Mouse (Mus musculus): ENCODE results near the gene Avil. TPM values are rescaled to one million over a fixed set of nuclear protein-coding genes. Genes with fewer than 3 reads are reported as not detected.

Avil gene
- total and polyA plus RNA-seq, 3 experiments, result 2.7 to 20.0 (median 8.2) TPM

DNA sequence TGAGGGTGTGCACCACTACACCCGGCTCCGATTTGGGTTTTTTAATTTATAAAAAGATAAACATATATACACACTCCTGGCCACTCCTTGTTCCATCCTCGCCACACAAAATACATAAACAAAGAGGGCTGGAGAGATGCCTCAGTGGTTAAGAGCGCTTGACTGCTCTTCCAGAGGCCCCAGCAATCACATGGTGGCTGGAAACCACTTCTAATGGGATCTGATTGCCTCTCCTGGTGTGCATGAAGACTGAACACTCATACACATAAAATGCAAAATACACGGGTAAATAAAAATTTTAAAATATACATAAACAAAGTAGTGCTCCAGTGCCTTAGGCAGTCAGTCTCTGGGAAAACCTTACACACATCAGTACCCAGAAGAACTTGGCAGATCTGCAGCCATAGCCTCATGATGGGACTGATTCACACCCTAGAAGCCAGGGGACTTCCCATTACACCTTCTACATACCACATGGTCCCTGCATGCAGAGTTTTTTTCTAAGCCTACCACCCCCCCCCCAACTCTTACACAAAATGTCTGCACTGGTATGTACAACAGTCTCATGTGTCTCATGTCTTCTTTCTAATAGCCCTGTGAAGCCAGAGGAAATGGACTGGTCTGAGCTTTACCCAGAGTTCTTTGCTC is 42.1 kb downstream of the Avil start (continued):
- TF ChIP-seq MEF2A (IDR thresholded peaks at IDR 0.05; ENCODE audit: borderline replicate concordance, low read depth, low read length), result 0 out of 2 replicates have a peak, but pooled peaks have one; percentile 17
- peak; percentile 40; the same call in 1 of the 2 replicates for TF ChIP-seq HCFC1 (IDR thresholded peaks at IDR 0.05; ENCODE audit: low read depth, low read length)
- TF ChIP-seq ZNF384 (IDR thresholded peaks at IDR 0.05; ENCODE audit: low read depth, low read length), result peak; percentile 83
- TF ChIP-seq NRF1 (IDR thresholded peaks at IDR 0.05; ENCODE audit: low read depth, low read length), result no peak
- no peak for TF ChIP-seq EP300 (IDR thresholded peaks at IDR 0.05; ENCODE audit: low read length)
- no peak for TF ChIP-seq NELFE (IDR thresholded peaks at IDR 0.05; ENCODE audit: low read depth, low read length)
- no peak; the same call in 1 of the 2 replicates for TF ChIP-seq USF2 (conservative IDR thresholded peaks at IDR 0.05; ENCODE audit: low read depth, low read length)

DNA sequence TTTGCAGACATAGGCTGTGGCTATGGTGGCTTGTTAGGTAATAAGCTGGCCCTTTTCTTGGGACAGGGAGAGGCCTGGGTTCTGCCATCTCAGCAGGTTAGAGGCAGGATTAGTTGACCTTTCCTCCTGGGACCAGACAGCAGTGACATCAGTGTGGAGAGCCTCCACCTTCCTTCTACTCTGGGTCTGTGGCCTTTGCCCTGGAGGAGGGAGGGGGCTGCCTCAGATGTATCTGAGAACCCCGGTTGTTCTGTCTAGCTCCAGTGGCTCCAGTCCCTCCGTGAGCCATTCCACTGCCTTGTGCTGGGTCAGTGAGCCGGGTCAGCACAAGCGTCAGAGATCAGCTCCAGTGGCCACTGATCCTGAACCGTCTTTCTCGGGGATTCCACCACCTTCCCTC is 42.7 kb downstream of the Avil start:
- Histone ChIP-seq H3K79me2 (replicated peaks; ENCODE audit: control insufficient read depth, extremely low read depth, insufficient read depth, poor library complexity, severe bottlenecking) (peaks cover 5% of the 10 kb centered on the region; the same call in 1 of the 2 replicates), H3K27ac (ENCODE audit: insufficient read depth, low read depth) (peak overlapping the region; percentile 11; the same call in 1 of the 2 replicates), H3K9ac (ENCODE audit: insufficient read depth, low read depth) (peak overlapping the region; percentile 45; the same call in 1 of the 2 replicates), H3K4me1 (ENCODE audit: control insufficient read depth in 1 of 2, insufficient read depth in 2 of 2) (peaks cover 14 to 39% of the 10 kb centered on the region in 2 experiments), H3K9me3 (replicated peaks; ENCODE audit: low read length) (no peaks in the 10 kb centered on the region), H3K4me3 (replicated peaks in 1 of 3; ENCODE audit: low read depth in 2 of 3, low read length in 2 of 3, poor library complexity in 1 of 3) (peak overlapping the region in 1 of 3 experiments; percentile 74), H3K4me2 (ENCODE audit: insufficient read depth, low read depth, poor library complexity, severe bottlenecking) (peak overlapping the region; percentile 94; the same call in 1 of the 2 replicates), H3K36me3 (replicated peaks in 1 of 2; ENCODE audit: control insufficient read depth in 1 of 2, insufficient read depth in 1 of 2, low read length in 1 of 2) (peaks cover 16 to 54% of the 10 kb centered on the region in 2 experiments), H3K27me3 (replicated peaks) (no peaks in the 10 kb centered on the region)
- DNase-seq (ENCODE audit: extremely low read depth), result no peak
- TF ChIP-seq USF2 (conservative IDR thresholded peaks at IDR 0.05; ENCODE audit: low read depth, low read length), result no peak
- TF ChIP-seq MAFK (IDR thresholded peaks at IDR 0.05; ENCODE audit: insufficient replicate concordance, low read length), result peak; percentile 33; the same call in 1 of the 2 replicates
- TF ChIP-seq TCF12 (IDR thresholded peaks at IDR 0.05; ENCODE audit: low read depth, low read length), result peak; percentile 2; the same call in 1 of the 2 replicates
- dilution Hi-C loops (cut with MboI; ENCODE audit: extremely low pct_ligation_motif_present, extremely low pct_unique_long_range_greater_than_20kb, low sequenced_read_pairs) (no loop called here), in situ Hi-C loops (cut with MboI; ENCODE audit: low pct_ligation_motif_present, low pct_unique_long_range_greater_than_20kb, low sequenced_read_pairs) (no loop called here)

DNA sequence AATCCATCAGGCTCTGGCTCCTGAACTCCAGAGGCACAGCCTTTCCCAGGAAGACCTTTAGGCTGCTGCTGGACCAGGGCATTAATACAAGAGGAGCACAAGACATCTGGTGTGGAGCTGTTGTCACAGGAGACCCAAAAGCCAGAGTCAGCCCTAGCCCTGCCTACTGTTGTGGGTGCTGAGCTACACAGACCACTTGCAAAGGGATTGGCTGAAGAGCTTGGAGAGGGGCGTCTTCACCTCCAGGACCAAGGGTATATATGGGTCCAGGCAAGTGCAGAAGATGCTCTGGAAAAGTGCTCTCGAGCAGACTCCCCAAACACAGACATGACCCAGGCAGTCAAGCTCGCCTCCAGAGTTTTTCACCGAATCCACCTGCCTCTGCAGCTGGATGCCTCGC is 47.4 kb downstream of the Avil start, which contains the start of gene Cyp27b1:
Gene Cyp27b1, plus strand, starts transcription at position 297 of the 400 bp plus-strand sequence.
- in situ Hi-C loops (cut with MboI; ENCODE audit: low pct_ligation_motif_present, low pct_unique_long_range_greater_than_20kb, low sequenced_read_pairs), result no loop called here
- Histone ChIP-seq H3K9ac (ENCODE audit: insufficient read depth, low read depth) (no peak within 1 kb of the TSS), H3K9me3 (replicated peaks; ENCODE audit: low read length) (no peaks in the 10 kb centered on the region), H3K36me3 (replicated peaks in 1 of 2; ENCODE audit: control insufficient read depth in 1 of 2, insufficient read depth in 1 of 2, low read length in 1 of 2) (peaks cover 16 to 53% of the 10 kb centered on the region in 2 experiments), H3K27me3 (replicated peaks) (no peaks in the 10 kb centered on the region), H3K4me2 (ENCODE audit: insufficient read depth, low read depth, poor library complexity, severe bottlenecking) (no peak within 1 kb of the TSS), H3K4me3 (replicated peaks in 1 of 3; ENCODE audit: low read depth in 2 of 3, low read length in 2 of 3, poor library complexity in 1 of 3) (no peak within 1 kb of the TSS), H3K4me1 (ENCODE audit: control insufficient read depth in 1 of 2, insufficient read depth in 2 of 2) (peaks cover 6 to 18% of the 10 kb centered on the region in 2 experiments; a peak in 2 of 4 replicates), H3K27ac (ENCODE audit: insufficient read depth, low read depth) (no peak within 1 kb of the TSS), H3K79me2 (replicated peaks; ENCODE audit: control insufficient read depth, extremely low read depth, insufficient read depth, poor library complexity, severe bottlenecking) (no peaks in the 10 kb centered on the region; the same call in 1 of the 2 replicates)
- no peak for DNase-seq (ENCODE audit: extremely low read depth)
- TF ChIP-seq HCFC1 (IDR thresholded peaks at IDR 0.05; ENCODE audit: low read depth, low read length), result no peak
- 0 out of 2 replicates have a peak, but pooled peaks have one; percentile 22 for TF ChIP-seq POLR2AphosphoS2 (IDR thresholded peaks at IDR 0.05; ENCODE audit: low read depth, low read length)
- dilution Hi-C loops (cut with MboI; ENCODE audit: extremely low pct_ligation_motif_present, extremely low pct_unique_long_range_greater_than_20kb, low sequenced_read_pairs), result no loop called here
